Mouse (Mus musculus) lung, adult 2 months (tissue): ENCODE measurements at regions not wholly inside any gene's neighbourhood (a gene's known extent, or its start where the extent isn't known, plus 50 kb on each side); places are given as distances from the start of the nearest gene placed in this dataset.

Experiments
- CTCF ChIP-seq: fragments of 200-500 bp; IDR thresholded peaks from 2 replicates; pipeline ENCODE4 v1.5.1; 2011; ENCODE audit warnings: mild to moderate bottlenecking, low read length, control low read depth; ENCODE audit not compliant: insufficient read depth
- POLR2A ChIP-seq: fragments of 200-500 bp; IDR thresholded peaks from 2 replicates; pipeline ENCODE4 v1.6.1; 2011; ENCODE audit warnings: low read depth, mild to moderate bottlenecking, control low read depth, low read length, borderline replicate concordance; ENCODE audit errors: extremely low read depth

DNA sequence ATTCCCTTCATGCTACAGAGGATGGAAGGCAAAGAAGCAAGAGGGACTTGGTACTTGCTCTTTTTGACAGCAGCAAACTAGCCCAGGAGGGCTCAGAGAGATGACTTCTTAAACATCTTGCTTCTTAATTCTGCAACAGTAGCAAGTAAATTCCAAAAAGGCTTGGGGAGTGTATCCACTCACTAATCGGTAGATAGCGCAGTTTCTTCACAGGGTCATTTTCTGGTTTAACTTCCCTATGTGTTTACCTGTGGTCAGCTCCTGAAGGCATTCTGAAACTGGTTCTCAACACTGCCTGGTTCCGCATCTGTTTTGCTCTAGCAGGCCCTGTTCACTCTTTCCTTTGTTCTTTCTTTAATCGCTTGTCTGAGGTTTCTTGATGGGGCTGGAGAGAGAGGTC lies 104.4 kb upstream of the Lgr5 start:
- TF ChIP-seq POLR2A (no peak), CTCF (no peak)
